Mouse (Mus musculus) kidney, embryonic 15.5 days (tissue): ENCODE results near the gene Atp6v0a1. TPM values are rescaled to one million over a fixed set of nuclear protein-coding genes. Genes with fewer than 3 reads are reported as not detected.

Source experiments
- ATAC-seq: fragments of 200-750 bp; cut with Nextera tagmentation; replicated peaks from 2 replicates; pipeline ENCODE4 v1.8.0; 2017; ENCODE audit warnings: moderate TSS enrichment; ENCODE audit not compliant: low FRiP score
- H3K27ac ChIP-seq: fragments of 300-500 bp; sonication (generic); 2 replicates; pipeline ENCODE4 v1.5.1; 2015; ENCODE audit warnings: mild to moderate bottlenecking, inconsistent platforms
- H3K27me3 ChIP-seq: fragments of 300-500 bp; sonication (generic); 2 replicates; pipeline ENCODE4 v1.6.1; 2015; ENCODE audit warnings: inconsistent platforms
- H3K36me3 ChIP-seq: fragments of 300-500 bp; sonication (generic); 2 replicates; pipeline ENCODE4 v1.6.1; 2015; ENCODE audit warnings: inconsistent platforms
- H3K4me1 ChIP-seq: fragments of 300-500 bp; sonication (generic); 2 replicates; pipeline ENCODE4 v1.6.1; 2015; ENCODE audit warnings: inconsistent platforms
- H3K4me2 ChIP-seq: fragments of 300-500 bp; sonication (generic); 2 replicates; pipeline ENCODE4 v1.6.1; 2015; ENCODE audit warnings: moderate library complexity, mild to moderate bottlenecking, inconsistent platforms
- H3K4me3 ChIP-seq: fragments of 300-500 bp; sonication (generic); replicated peaks from 2 replicates; pipeline ENCODE4 v1.5.1; 2015; ENCODE audit warnings: mild to moderate bottlenecking, inconsistent platforms
- H3K9ac ChIP-seq: fragments of 300-500 bp; sonication (generic); 2 replicates; pipeline ENCODE4 v1.6.1; 2015; ENCODE audit warnings: mild to moderate bottlenecking, inconsistent platforms
- H3K9me3 ChIP-seq: fragments of 300-500 bp; sonication (generic); replicated peaks from 2 replicates; pipeline ENCODE4 v1.6.1; 2016; ENCODE audit warnings: inconsistent platforms
- WGBS: fragments of 180-500 bp; shearing (Covaris S2); methylation state at CpG from one replicate; pipeline ENCODE4 v1.1.7; 2015; ENCODE audit warnings: mixed read lengths; 5-methylcytosine and 5-hydroxymethylcytosine counted together
- polyA plus RNA-seq: library from polyadenylated mRNA; unstranded; fragments of >200 nt; fragmentation: Nextera tagmentation; extraction: Ambion mirVana; gene quantifications from 2 replicates; pipeline ENCODE4 v1.2.1, GENCODE M21; 2015

The Atp6v0a1 gene
- polyA plus RNA-seq, 1 experiment from 2014 or later, result 46.0 TPM

DNA sequence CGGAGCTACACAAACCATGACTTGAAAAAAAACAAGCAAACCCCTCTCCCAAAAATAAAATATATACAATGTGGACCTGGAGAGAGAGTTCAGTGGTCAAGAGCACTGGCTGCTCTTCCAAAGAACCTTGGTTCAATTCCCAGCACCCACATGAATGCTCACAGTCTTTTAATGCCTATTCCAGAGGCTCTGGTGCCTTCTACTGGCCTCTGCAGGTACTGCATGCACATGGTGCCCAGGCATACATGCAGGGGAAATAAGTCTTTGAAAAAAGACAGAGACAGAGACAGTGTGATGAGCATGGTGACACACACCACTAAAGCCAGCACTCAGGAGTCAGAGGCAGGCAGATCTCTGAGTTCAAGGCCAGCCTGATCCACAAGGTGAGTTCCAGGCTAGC is 44.7 kb downstream of the Atp6v0a1 start:
- H3K27me3 ChIP-seq, result no peaks in the 10 kb centered on the region
- H3K4me1 ChIP-seq, result peaks cover 20% of the 10 kb centered on the region
- ATAC-seq, result no peak
- no peaks in the 10 kb centered on the region for H3K9me3 ChIP-seq
- H3K27ac ChIP-seq, result no peak overlapping the region
- H3K4me3 ChIP-seq, result no peak overlapping the region
- H3K9ac ChIP-seq, result no peak overlapping the region
- H3K4me2 ChIP-seq, result no peak overlapping the region
- H3K36me3 ChIP-seq, result peaks cover 54% of the 10 kb centered on the region
- WGBS, result 100% methylated on average over 1 of the region's 1 CpGs

DNA sequence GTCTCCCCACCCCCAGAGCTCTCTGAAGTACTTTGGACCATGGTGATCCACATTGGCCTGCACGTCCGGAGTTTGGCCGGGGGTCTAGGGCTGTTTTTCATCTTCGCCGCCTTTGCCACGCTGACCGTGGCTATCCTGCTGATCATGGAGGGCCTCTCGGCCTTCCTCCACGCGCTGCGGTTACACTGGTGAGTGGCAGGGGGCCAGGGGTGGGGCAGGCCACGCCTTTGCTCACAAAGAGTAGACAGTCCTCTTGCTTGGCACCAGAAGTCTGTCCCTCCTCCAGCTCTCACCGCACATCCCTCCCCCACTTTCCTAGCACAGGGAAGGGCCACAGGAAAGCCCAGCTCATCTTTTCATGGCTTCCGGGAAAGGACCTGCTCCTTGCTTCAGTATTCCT is 46.2 kb downstream of the Atp6v0a1 start:
- Histone ChIP-seq H3K27me3 (no peaks in the 10 kb centered on the region), H3K4me3 (no peak overlapping the region), H3K27ac (no peak overlapping the region), H3K4me1 (peaks cover 34% of the 10 kb centered on the region), H3K4me2 (no peak overlapping the region), H3K36me3 (peaks cover 41% of the 10 kb centered on the region), H3K9ac (no peak overlapping the region), H3K9me3 (no peaks in the 10 kb centered on the region)
- no peak for ATAC-seq
- 78% methylated on average over 14 of the region's 14 CpGs for WGBS

DNA sequence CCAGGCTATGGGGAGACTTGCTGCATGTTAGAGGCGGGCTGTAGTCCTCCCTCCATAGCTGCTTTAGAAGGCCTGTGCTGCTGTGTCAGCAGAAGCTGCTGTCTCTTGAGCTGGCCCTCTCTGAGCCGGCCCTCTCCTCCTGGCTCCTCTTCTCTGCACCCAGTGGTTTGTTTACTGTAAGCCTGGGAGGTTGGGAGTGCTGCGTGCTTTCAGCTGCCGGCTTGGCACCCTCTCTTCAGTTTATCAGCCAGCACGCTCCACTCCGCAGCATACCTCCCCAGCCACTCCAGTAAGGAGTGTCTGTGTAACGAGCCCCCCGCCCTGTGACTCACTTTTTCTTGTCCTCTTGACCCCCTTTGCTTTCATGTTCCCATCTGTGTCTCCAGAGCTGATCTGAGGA is 47.6 kb downstream of the Atp6v0a1 start:
- H3K27ac ChIP-seq, result peak overlapping the region; percentile 38
- no peak overlapping the region for H3K9ac ChIP-seq
- H3K9me3 ChIP-seq, result no peaks in the 10 kb centered on the region
- no peak overlapping the region for H3K4me3 ChIP-seq
- peak; percentile 47; the same call in 1 of the 2 replicates for ATAC-seq
- 48% methylated on average over 8 of the region's 8 CpGs for WGBS
- H3K4me2 ChIP-seq, result no peak overlapping the region
- peaks cover 35% of the 10 kb centered on the region for H3K36me3 ChIP-seq
- peaks cover 46% of the 10 kb centered on the region for H3K4me1 ChIP-seq
- no peaks in the 10 kb centered on the region for H3K27me3 ChIP-seq

DNA sequence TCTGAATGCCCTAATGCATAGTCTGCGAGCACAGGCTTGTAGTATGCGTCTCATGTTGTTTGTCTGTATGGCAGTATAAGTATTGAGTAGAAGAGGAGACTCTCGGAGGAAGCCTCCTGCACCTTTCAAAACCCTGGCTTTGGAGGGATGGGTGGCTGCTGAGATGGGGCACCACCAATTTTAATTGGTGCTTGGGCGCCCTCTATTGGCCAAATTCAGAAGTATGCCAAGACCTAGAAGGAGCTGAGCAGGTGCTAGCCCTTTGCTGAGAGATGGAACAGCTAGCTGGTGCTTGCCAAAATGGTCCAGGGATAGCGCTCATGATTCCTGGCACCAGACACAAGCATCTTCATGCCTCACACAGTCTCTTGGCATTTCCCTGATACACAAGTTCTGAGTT is 48.6 kb downstream of the Atp6v0a1 start:
- H3K4me1 ChIP-seq, result peaks cover 55% of the 10 kb centered on the region
- H3K4me2 ChIP-seq, result no peak overlapping the region
- WGBS, result 33% methylated on average over 5 of the region's 5 CpGs
- 0 out of 2 replicates have a peak overlapping the region, but pooled peaks have one; percentile 38 for H3K27ac ChIP-seq
- H3K9me3 ChIP-seq, result no peaks in the 10 kb centered on the region
- peaks cover 36% of the 10 kb centered on the region for H3K36me3 ChIP-seq
- H3K9ac ChIP-seq, result no peak overlapping the region
- no peak for ATAC-seq
- H3K27me3 ChIP-seq, result no peaks in the 10 kb centered on the region
- no peak overlapping the region for H3K4me3 ChIP-seq

DNA sequence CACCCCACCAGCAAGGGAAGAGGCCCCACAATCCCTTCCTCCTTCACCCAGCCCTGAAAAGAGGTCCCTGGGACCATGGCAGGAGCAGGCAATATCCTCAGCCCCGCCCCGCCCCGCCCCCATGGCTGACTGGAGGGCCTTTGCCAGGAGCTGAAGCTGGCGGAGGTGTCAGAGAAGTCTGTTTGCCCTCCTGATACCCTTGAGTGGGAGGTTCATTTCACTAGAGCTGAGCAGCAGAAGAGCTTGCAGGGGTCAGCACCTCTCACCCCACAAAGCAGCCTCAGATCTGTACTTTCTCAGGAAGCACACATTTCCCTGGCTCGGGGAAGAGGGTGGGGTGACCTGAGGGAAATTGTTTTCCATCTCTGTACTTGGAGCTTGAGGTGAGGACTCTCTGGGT is 49.5 kb downstream of the Atp6v0a1 start:
- Histone ChIP-seq H3K36me3 (peaks cover 27% of the 10 kb centered on the region), H3K4me2 (no peak overlapping the region), H3K4me1 (peaks cover 64% of the 10 kb centered on the region), H3K27ac (peak overlapping the region; percentile 87), H3K9ac (no peak overlapping the region), H3K9me3 (no peaks in the 10 kb centered on the region), H3K27me3 (no peaks in the 10 kb centered on the region), H3K4me3 (no peak overlapping the region)
- no peak for ATAC-seq
- 46% methylated on average over 5 of the region's 5 CpGs for WGBS

DNA sequence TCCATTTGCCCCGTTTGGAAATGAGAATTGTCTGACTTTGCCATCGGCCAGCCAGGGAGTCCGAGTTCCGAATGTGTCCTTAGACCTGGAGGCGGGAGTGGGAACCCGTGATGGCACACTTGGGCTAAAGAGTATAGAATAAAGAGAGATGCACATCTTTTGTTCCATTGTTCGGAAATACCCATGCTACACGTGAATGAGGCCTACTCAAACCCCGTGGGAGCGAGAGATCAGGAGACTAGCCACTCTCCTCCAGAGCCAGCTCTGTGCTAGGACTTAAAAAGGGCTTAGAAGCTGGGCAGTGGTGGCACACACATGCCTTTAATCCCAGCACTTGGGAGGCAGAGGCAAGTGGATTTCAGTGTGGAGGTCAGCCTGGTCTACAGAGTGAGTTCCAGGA is 50.2 kb downstream of the Atp6v0a1 start:
- no peaks in the 10 kb centered on the region for H3K27me3 ChIP-seq
- H3K9ac ChIP-seq, result no peak overlapping the region
- 83% methylated on average over 10 of the region's 10 CpGs for WGBS
- H3K27ac ChIP-seq, result peak overlapping the region; percentile 87
- H3K4me1 ChIP-seq, result peaks cover 71% of the 10 kb centered on the region
- no peak overlapping the region for H3K4me2 ChIP-seq
- ATAC-seq, result no peak
- peaks cover 23% of the 10 kb centered on the region for H3K36me3 ChIP-seq
- H3K4me3 ChIP-seq, result no peak overlapping the region
- no peaks in the 10 kb centered on the region for H3K9me3 ChIP-seq

DNA sequence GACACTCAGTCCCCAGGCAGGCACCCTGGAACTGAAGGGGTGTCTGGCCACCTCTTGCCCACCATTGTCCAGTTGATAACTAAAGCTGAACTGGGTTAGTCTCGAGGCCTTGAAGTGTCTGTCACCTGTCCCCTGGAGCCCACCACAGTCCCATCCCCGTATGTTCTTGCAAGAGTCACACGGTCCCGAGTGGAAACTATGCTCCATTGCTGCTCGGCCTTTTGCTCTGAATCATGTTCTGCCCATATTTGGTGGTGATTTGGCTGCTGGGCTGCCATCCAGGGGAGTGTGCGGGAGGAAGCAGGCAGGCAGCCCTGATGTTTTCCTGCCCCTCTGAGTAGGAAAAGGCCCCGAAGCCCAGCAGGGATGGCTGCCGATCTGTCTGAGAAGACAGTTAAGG is 50.9 kb downstream of the Atp6v0a1 start:
- Histone ChIP-seq H3K4me2 (no peak overlapping the region), H3K4me3 (no peak overlapping the region), H3K27me3 (no peaks in the 10 kb centered on the region), H3K4me1 (peaks cover 73% of the 10 kb centered on the region), H3K9ac (no peak overlapping the region), H3K36me3 (peaks cover 19% of the 10 kb centered on the region), H3K9me3 (no peaks in the 10 kb centered on the region), H3K27ac (peak overlapping the region; percentile 87)
- WGBS, result 49% methylated on average over 8 of the region's 8 CpGs
- no peak for ATAC-seq

DNA sequence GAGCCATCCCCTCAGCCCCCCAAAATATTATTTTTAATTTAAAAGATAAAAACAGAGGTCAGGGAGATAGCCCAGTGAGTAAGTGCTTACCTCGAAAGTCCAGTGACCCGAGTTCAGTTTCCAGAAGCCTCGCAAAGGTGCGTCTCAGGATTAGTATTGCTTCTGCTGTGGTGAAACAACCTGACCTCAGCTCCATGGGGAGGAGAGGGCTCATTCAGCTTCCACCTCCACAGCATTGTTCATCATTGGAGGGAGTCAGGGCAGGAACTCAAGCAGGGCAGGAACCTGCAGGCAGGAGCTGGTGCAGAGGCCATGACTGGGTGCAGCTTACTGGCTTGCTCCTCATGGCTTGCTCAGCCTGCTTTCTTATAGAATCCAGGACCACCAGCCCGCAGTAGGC is 51.8 kb downstream of the Atp6v0a1 start:
- H3K36me3 ChIP-seq, result peaks cover 18% of the 10 kb centered on the region
- no peak overlapping the region for H3K4me3 ChIP-seq
- WGBS, result 87% methylated on average over 5 of the region's 5 CpGs
- H3K9me3 ChIP-seq, result no peaks in the 10 kb centered on the region
- no peak overlapping the region for H3K4me2 ChIP-seq
- no peak overlapping the region for H3K9ac ChIP-seq
- no peaks in the 10 kb centered on the region for H3K27me3 ChIP-seq
- peaks cover 73% of the 10 kb centered on the region for H3K4me1 ChIP-seq
- no peak for ATAC-seq
- peak overlapping the region; percentile 87; the same call in 1 of the 2 replicates for H3K27ac ChIP-seq

DNA sequence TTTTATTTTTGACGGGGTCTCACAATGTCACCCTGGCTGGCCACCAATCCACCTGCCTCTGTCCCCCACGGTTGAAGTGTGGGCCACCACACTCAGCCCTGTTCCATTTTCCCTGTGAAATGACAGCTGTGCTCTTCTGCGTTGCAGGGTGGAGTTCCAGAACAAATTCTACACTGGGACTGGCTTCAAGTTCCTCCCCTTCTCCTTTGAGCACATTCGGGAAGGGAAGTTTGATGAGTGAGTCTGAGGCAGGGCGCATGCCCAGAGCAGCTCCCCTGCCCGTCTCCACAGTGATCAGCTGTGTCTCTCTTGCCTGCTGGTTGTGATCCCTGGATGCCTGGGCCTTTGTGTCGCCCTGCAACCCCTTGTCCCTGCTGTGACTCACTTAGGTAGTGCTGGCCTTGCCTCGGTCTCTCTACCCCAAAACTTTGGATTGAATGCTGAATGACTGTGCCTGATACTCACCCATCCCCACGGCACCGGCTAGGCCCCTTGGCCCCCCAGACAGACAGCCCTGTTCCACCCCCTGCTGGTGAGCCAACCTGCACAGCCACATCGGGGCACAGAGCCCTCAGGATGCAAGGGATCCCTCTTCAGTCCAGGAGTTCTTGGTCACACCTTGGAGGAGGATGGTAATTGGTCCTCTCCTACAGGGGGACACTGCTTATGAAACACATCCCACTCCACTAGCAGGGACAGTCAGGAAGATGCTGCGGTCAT is 53.1 kb downstream of the Atp6v0a1 start:
- Histone ChIP-seq H3K27ac (peak overlapping the region; percentile 95), H3K4me3 (no peak overlapping the region), H3K27me3 (no peaks in the 10 kb centered on the region), H3K4me1 (peaks cover 75% of the 10 kb centered on the region), H3K9me3 (no peaks in the 10 kb centered on the region), H3K36me3 (peaks cover 13% of the 10 kb centered on the region), H3K4me2 (no peak overlapping the region), H3K9ac (no peak overlapping the region)
- no peak for ATAC-seq
- 81% methylated on average over 12 of the region's 12 CpGs for WGBS

DNA sequence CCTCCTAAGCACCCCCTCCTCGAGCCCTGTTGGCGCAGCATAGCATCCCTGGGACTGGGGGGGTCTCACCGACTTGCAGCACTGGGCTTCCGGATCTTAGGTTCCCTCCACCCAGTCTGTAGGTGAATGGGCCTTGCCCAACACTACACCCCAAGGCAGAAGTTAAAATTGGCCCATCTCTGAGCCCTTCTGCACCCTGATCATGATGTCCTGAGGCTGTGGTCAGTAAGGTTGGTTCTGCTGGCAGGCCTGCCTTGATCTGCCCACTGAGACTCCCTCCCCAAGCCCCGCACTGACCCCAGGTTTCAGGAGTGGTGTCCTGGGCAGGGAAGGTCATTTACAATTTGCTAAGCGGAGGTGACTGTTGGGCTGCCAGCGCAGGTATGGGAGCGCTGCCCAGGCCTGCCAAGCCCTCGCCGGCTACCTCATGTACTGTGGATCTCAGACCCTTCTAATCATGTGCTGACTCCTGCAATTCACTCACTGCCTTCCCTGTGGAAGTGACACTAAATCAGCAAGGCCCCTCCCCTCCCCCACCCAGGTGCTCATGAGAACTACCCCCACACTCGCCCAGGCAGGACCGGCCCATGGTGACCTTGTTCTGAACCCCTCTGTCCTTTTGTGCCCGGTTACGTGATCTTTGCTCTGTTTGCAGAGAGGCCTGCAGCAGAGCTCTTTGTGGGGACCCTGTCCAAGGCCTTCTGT is 53.9 kb downstream of the Atp6v0a1 start:
- Histone ChIP-seq H3K27me3 (0 out of 2 replicates have a peak, but pooled peaks cover 3% of the 10 kb centered on the region), H3K4me2 (0 out of 2 replicates have a peak overlapping the region, but pooled peaks have one; percentile 19), H3K27ac (peak overlapping the region; percentile 95), H3K4me3 (no peak overlapping the region), H3K9me3 (no peaks in the 10 kb centered on the region), H3K9ac (peak overlapping the region; percentile 21; the same call in 1 of the 2 replicates), H3K4me1 (peaks cover 73% of the 10 kb centered on the region), H3K36me3 (peaks cover 9% of the 10 kb centered on the region)
- peak; percentile 20; the same call in 1 of the 2 replicates for ATAC-seq
- WGBS, result 57% methylated on average over 14 of the region's 14 CpGs

DNA sequence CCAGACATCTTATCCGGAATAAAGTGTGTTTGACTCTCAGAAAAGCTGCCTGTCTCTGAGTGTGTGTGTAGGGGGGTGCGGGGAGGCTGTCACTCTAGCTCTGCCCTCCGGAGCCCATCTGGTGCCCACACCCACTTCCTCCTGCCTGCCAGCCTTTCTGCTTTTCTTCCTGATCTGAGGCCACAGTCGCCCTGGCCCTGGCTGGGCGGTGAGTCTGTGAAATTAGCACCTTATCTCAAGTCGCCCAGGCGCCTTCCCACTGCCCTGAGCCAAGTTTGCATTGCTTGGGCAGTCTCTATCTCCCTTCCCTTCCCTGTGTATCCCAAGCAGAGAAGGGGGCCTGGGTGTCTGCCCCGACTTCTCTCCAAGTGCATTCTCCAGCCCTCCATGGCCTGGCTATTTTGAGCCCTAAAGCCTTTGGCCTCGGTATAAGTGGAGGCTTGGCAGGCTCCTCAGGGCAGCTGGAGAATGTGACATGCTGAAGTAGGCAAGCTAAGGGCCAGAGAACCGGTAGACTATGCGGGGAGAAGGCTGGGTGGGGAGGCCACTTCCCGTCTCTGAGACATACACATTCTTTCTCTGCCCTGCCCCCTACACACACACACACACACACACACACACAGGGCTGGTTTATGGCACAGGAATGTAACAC is 54.5 kb downstream of the Atp6v0a1 start:
- peak; percentile 69 for ATAC-seq
- Histone ChIP-seq H3K27me3 (peaks cover 6% of the 10 kb centered on the region; the same call in 1 of the 2 replicates), H3K36me3 (peaks cover 9% of the 10 kb centered on the region), H3K4me1 (peaks cover 66% of the 10 kb centered on the region), H3K4me3 (no peak overlapping the region), H3K9ac (peak overlapping the region; percentile 15; the same call in 1 of the 2 replicates), H3K4me2 (0 out of 2 replicates have a peak overlapping the region, but pooled peaks have one; percentile 19), H3K27ac (peak overlapping the region; percentile 95), H3K9me3 (no peaks in the 10 kb centered on the region)
- WGBS, result 19% methylated on average over 12 of the region's 12 CpGs

DNA sequence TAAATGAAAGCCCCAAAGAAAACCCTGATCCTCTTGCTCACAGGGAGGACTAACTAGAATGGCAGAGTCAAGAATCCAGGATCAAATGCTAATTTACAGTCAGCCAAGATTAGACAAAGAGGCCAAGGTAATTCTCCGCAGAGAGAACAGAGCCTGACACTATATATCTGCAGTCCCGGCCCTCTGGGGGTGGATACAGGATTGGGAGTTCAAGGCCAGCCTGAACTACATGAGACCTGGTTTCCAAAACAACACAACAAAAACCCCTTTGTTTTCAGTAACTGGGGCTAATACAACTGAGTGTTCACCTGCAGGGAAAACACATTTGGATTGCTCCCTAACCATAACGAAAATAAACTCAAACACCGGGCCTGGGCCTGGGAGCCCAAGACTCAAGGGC is 55.2 kb downstream of the Atp6v0a1 start:
- Histone ChIP-seq H3K9me3 (no peaks in the 10 kb centered on the region), H3K4me3 (no peak overlapping the region), H3K27me3 (peaks cover 13% of the 10 kb centered on the region; the same call in 1 of the 2 replicates), H3K4me1 (peaks cover 64% of the 10 kb centered on the region), H3K36me3 (peaks cover 9% of the 10 kb centered on the region), H3K4me2 (no peak overlapping the region), H3K27ac (peak overlapping the region; percentile 95), H3K9ac (no peak overlapping the region)
- ATAC-seq, result no peak
- 76% methylated on average over 4 of the region's 4 CpGs for WGBS
